Mouse (Mus musculus): ENCODE results near the gene Rbpj.
"Not testable (repeated sequence)": the region's sequence is repeated elsewhere in the genome, so short reads cannot be mapped to it uniquely, and the experiment has no call there.

Gene Rbpj

DNA sequence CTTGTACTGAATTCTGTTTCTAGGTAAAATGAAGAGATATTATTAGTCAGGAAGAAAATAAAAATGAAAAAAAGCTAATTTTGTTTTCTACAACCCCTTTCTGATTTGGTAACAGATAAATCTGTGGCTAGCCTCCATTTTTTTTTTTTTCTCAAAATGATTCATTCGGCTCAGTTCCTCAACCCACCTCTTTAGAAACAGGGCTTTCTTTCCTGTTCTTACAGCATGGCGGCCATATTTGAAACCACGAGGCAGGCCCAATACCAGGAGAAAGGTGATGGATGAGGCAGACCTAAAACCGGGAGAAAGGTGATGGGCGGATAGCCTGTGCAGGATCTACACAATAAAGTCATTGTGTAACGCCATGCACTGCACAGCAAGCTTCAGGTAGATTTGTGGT is 80.5 kb downstream of the Rbpj start:
- DNase-seq (ENCODE audit: extremely low read depth, insufficient read length, low spot score) = no peak

DNA sequence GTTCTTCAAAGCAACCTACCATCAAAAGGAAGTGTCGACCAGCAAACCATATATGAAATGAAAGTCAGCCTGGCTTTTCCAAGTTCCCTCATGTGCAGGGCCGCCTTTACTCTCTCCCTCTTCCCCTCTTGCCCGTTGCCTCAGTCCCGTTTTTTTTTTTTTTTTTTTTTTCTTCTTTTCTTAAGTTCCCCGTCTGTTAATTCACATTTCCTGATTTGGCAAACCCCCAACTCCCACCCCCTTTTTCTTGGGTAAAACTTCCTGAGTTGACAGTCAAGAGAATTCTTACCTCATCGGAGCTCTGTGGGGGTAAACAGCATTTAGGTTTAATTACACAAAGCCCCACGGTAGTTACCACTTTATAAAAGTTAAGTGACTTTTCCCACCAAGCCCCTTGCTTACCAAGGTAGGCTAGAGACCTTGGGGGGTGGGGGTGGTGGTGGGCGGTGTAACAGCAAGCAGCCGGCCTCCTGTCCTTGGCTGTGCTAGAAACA is 81.1 kb downstream of the Rbpj start:
- DNase-seq (ENCODE audit: extremely low read depth, insufficient read length, low spot score) = no peak

DNA sequence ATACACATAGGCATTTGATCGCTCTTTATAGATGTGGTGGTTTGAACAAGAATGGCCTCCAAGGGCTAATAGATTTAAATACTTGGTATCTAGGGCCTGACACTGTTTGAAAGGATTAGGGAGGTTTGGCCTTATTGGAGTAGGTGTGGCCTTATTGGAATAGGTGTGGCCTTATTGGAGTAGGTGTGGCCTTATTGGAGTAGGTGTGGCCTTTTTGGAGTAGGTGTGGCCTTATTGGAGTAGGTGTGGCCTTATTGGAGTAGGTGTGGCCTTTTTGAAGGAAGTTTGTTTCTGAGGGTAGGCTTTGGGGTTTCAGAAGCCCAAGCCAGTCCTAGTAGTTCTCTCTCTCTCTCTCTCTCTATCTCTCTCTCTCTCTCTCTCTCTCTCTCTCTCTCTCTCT is 84.4 kb downstream of the Rbpj start:
- DNase-seq (ENCODE audit: extremely low read depth, insufficient read length, low spot score) = not testable (repeated sequence)

DNA sequence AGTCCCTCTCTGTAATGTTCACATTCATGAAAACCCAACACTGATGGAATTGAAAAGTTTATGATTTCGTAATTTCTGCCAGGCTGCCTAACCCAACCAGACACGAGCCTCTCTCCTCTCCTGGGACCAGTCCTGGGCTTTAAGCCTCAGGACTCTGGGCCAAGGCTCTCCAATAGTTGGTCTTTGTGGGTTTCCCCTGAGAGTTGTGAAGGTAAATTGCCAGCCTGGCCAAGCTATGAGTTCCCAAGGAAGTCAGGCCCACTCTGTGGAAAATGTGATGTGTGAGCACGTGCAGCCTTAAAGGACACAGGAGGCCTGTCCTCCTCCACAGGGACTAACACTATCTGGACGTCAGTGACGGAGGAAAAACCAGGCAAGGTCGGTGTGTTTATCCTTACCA is 85.4 kb downstream of the Rbpj start:
- DNase-seq (ENCODE audit: extremely low read depth, insufficient read length, low spot score) = peak; percentile 64

DNA sequence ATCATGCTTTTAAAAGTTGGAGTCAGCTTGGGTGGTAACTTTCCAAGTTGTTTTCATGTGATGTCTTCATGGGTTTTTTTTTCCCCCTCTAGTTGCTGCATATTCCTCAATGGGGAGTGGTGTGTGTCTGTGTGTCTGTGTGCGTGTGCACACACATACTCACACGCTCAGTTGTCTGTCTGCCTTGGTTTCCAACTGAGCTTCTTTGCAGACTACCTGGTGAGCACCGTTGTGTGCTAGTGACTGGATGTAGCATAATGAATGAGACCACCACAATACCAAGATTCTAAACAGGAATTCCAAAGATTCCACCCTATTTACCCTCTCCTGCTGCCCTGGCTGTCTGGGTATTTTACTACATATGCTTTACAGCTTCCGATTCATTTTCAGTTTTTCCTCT is 86.0 kb downstream of the Rbpj start:
- DNase-seq (ENCODE audit: extremely low read depth, insufficient read length, low spot score) = no peak

DNA sequence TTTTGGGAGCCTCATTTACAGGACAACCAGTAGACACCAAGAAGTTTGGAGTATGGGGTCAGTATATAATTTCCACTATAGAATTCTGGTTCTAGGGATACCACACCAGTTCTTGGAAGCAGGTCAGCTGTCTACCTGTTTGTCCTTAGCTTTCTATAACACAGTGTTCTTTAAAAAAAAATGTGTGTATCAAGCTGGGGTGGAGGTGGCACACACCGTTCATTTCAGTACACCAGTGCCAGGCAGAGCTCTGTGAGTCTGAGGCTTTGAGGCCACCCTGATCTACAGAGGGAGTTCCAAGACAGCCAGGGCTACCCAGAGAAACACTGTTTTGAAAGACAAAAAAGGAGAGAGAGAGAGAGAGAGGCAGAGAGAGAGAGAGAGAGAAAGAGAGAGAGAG is 87.3 kb downstream of the Rbpj start:
- no peak for DNase-seq (ENCODE audit: extremely low read depth, insufficient read length, low spot score)

DNA sequence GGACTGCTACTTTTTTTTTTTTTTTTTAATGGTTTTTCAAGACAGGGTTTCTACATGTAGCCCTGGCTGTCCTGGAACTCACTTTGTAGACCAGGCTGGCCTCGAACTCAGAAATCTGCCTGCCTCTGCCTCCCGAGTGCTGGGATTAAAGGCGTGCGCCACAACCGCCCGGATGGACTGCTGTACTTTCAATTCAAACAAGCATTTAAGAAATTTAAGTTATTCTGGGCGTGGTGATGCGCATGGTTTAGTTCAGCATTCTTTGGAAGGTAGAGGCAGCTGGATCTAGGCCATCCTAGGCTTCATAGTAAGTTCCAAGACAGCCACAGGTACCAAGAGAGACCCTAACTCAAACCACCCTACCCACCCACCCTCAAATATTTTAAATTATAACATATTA is 88.2 kb downstream of the Rbpj start:
- DNase-seq (ENCODE audit: extremely low read depth, insufficient read length, low spot score) = no peak

DNA sequence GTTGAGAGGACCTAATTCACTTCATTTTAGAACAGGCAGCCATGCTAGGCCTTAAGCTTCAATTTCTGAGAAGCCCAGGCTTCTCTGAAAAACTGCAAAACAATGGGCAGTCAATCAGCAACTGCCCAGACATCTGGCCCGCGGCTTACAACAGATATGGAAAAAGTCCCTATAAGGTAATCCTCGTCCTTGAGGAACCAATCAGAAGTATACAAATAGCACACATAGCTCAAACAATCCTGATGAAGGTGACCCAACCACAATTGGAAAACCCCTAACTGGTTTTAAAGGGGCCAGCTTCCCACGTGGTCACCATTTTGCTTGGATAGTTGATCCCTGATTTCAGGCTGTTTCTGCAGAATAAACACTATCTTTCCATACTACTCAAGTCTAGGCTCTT is 89.0 kb downstream of the Rbpj start:
- no peak for DNase-seq (ENCODE audit: extremely low read depth, insufficient read length, low spot score)

DNA sequence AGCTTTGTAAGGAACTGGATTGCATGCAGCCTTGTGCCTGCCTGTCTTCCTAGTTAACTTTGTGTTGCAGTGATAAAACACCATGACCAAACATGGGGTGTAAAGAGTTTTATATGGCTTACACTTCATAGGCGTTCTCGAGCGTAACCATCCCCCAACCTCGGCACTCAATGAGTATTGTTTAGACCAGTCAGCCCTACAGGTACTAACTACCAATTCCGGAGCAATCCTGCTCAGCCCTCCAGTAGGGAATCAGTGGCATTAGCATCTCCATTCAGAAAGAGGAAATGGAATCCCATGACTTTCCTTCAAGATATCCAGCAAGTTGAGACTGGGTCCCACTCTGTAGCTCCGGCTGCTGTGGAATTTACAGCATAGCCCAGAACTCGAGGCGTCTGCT is 89.5 kb downstream of the Rbpj start:
- DNase-seq (ENCODE audit: extremely low read depth, insufficient read length, low spot score) = no peak

DNA sequence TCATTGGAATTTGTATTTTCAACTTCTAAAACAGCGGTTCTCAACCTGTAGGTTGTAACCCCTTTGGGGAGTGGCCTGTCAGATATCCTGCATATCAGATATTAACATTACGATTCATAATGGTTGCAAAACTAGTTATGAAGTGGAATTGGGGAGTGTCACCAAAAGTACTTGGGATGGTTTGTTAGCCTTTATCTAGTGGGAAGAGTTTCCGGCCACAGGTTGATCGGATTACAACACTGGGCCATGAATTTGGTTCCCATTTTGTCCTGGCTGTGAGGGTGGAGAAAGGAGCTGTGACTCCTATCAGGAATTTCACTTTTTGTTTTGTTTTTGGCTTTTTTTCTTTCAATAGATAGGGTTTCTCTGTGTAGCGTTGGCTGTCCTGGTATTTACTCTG is 90.0 kb downstream of the Rbpj start:
- DNase-seq (ENCODE audit: extremely low read depth, insufficient read length, low spot score) = no peak

DNA sequence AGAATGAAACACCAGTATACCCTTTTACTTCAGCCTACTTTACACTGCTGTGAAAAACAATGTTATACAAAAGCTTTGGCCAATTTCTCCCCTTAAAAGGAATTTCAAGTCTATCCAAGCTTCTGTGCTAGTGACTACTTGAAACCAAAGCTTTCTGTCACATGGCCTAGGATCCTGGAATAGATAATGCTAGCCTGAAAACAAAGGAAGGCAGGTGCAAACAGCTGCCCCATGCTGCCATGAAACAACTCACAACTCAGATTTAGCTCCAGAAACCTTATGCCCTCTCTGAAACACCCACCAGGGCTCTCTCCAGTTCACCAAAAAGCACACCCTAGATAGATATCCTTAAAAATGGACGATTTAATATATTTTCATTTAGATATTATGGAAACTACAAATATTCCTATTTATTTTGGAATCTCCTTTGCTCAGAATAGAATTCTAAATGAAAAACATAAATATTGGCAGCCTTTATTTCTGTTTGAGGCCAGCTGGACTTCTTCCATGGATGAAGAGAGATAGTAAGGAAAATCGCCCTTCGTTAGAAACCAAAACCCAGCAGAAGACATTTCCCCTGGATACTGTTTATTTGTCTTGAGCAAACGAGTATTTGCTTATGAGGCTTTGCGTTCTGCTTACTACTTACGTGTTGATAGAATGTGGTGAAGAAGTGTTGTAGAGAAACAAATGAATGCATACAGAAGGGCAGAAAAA is 91.8 kb downstream of the Rbpj start:
- no peak for DNase-seq (ENCODE audit: extremely low read depth, insufficient read length, low spot score)

DNA sequence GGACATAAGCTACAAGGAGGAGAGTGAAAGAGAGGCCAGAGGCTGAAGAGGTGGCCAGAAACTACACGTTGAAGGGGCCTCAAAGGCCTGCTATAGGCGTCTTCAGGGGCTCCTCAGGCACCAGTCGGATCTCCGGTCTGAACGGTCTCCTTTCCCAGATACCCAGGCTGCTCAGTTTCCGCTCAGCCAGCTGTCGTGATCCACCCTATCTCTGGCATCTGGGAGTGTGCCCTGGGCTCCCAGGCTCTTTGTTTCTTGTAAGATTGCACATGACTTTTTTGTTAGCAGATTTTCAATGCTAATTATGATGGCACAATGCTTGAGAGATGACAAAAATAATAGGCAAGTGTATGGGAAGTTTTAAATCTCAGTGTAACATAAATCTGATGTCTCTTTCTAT is 95.2 kb downstream of the Rbpj start:
- DNase-seq (ENCODE audit: extremely low read depth, insufficient read length, low spot score) = no peak

DNA sequence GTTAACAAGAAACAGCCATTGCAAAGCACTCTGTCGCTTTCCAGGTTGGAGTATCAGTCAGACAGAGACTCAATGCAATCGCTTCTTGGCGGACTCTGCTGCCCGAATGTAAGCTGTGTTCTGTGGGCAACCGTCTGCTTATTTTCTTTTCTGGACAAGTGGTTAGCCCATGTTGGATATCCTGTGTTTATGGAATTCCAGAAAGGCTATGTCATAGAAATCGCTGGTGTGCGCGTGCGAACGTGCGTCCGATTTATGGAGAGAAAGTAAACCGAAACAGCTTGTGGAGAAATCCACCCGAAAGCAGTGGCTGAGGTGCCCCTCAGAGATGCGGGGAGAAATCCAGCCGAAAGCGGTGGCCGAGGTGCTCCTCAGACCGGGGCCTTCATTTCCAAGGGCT is 98.4 kb downstream of the Rbpj start:
- peak; percentile 85 for DNase-seq (ENCODE audit: extremely low read depth, insufficient read length, low spot score)

DNA sequence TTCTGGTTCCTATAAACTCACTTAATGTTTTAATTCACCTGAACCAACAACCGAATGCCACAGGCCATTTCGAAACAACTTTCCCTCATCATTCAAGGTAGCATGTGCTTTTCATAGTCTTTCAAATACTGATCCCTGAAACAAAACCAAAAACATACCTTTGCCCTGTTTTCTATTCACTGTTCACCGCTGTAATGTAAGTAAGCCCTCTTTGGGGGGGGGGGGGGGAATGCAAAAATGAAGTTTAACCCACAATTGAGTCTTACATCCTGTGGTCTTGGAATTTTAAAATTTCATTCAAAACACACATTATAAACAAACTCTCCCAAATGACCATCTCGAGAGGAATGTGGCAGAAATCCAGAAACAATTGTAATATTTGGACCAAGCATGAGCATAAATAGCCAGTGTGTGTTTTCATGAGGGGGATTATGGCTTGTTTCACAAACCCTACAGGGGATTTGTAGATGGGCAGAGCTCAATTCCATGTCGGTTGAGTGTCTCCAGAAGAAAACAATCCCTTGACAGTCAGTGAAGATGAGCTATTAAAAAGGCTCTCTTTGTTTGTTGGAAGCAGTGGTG is 99.4 kb downstream of the Rbpj start:
- DNase-seq (ENCODE audit: extremely low read depth, insufficient read length, low spot score) = peak; percentile 65

DNA sequence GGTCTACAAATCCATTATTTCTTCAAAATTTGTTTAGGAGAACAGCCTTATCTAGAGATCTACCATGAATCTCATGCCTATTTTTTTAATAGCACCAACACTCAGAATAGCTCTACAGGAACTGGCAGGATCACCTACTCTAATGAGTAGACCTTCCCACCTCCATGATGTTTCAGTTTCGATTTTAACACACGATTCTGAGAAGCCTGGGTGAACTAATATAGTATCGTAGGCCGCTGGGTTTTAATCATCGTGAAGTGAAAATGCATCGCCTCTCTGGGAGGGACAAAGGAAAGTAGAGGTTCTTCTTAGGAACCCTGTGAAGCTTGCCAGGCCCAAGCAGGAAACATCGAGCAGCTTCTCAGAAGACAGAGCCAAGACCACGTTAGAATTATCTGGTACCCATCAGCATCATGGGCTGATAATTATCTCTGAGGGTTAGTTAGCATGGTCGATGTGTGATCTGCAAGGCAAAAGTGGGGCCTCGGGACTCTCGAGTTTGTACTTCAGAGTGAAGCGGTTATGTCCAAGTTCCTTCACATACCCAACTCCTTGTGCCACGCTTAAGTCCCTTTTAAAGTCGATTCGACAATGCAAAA is 100.6 kb downstream of the Rbpj start:
- no peak for DNase-seq (ENCODE audit: extremely low read depth, insufficient read length, low spot score)

DNA sequence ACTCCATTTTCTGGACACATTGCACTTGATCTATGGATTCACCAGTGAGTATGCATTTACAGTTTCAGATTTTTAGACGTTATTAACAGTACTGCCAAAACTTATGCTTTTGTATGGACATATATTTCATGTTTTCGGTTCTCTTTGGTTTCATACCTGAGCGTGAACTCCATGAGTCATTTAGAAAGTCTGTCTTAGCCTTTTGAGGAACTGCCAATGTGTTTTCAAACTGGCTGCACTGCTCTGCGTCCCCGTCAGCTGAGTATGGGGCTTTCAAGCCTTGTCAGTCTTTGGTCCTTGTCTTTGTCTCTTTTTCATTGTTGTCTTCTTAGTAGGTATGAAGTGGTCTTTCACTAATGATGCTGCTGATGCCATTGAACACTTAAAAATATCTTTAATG is 106.5 kb downstream of the Rbpj start:
- DNase-seq (ENCODE audit: extremely low read depth, insufficient read length, low spot score) = no peak

DNA sequence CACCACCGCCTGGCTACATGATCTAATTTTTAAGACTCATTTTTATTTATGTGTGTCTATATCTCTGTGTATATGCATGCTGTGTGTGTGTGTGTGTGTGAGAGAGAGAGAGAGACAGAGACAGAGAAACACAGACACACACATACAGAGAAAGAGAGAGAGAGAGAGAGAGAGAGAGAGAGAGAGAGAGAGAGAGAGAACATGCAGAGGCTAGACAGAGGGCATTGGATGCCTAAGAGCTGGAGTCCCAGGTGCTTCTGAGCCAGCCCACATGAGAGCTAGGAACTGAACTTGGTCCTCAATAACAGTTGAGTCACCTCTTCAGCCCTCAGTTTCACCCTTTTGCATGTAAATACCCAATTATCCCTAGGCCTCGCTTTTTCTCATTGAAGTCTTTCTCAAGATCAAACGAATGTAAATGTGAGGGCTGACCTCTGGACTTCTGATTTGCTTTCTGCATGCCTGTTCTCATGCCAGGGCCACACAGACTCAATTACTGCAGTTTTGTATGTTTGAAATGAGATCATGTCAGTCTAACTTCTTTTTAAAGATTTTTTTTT is 109.0 kb downstream of the Rbpj start:
- DNase-seq (ENCODE audit: extremely low read depth, insufficient read length, low spot score) = no peak

DNA sequence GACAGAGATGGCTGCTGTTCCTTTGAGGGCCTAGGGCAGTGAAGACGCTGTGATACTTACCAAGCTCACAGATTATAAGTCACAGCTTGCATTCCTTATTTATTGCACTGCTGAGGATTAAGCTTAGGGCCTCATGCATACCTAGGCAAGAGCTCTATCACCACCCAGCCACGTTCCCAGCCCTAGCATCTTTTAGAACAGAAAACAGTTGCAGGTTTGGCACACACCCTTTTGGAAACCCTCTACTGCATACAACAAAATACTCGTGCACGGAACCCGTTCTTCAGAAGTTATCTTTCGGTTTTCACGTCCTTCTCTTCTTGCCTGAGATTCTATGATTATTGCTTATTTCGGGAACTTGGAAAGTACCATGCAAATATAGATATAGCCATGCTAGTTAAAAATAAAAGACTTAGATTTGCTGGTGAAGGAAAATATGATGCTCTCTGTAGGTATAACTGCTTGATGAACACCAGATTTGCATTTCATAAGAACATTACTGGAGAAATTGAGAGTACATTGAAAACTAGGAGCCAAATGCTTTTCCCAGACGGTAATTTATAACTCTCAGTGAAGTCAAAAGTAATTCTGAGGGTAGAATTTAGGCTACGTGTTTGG is 111.4 kb downstream of the Rbpj start:
- DNase-seq (ENCODE audit: extremely low read depth, insufficient read length, low spot score) = no peak

DNA sequence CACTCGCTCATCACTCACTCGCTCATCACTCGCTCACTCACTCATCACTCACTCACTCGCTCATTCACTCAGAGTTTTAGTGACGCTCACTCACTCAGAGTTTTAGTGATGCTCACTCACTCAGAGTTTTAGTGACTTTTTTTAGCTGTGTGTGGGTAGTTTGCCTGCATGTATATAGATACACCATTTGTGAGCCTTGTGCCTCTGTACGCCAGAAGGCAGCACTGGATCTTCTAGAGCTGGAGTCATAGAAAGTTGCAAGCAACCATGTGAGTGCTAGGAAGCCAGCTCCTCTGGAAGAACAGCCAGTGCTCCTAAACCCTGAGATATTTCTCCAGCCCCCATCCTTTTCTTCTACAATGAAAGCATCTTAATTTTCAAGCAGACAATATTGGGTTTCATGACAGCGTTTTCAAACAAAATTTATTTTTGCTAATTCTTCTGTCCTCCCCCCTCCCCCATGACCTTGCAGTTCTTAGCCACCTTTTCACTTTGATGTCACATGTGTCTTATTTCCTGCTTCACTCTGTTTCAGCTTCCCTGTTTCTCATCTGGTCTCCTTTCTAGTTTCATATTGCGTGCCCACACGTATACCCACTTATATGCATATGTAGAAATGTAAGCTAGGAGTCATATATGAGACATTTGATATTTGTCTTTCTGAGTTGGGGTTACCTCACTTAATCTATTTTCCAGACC is 118.3 kb downstream of the Rbpj start:
- DNase-seq (ENCODE audit: extremely low read depth, insufficient read length, low spot score) = no peak

DNA sequence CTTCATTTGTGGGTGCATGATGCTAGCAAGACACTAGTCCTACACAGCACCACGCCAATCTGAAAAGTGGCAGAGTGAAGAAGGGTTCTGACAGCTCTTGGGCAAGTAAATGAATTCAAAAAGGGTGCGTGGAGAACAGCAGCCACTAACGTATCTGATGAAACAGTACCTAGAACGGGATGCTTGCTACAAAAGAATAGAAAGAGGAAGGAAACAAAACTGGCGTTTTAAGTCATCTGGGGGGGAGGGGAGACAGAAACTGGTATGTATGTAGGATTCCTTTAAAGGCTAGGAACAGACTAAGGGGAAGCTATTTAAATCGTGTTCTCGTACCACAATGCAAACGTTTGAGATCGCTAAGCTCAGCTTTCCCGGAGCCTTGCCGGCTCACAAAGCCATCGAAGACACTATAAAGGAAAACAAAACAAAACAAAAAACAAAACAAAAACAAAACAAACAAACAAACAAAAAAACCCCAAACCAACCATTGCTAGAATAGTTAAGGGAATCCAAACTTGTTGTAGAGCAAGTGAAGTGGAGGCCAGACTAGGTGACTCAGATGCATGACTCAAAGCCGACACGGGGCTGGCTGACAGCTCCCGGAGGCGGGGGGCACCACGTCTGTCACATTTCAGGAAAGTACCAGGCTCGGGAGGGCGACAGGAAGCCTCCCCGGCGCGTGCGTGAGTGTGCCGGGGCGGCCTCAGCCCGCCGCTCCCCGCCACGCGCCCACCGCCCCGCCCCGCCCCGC is 122.6 kb downstream of the Rbpj start:
- no peak for DNase-seq (ENCODE audit: extremely low read depth, insufficient read length, low spot score)
